Mouse (Mus musculus) cerebellum, adult 18-20 months (tissue): ENCODE data around the gene Rfxap.

Source experiments
- DNase-seq, 2 experiments: peaks; one replicate each; pipeline ENCODE4 v3.0.0; 2021

The Rfxap gene

GRCm38 (mm10) chr3:54807666-54808217 lies at the start of gene Rfxap:
Rfxap (minus strand) TSS chr3:54807791.
- DNase-seq = peak; percentile 96 to 98

GRCm38 (mm10) chr3:54835421-54835820 lies 27.8 kb upstream of the Rfxap start:
- DNase-seq = no peak

GRCm38 (mm10) chr3:54832491-54832890 lies 24.9 kb upstream of the Rfxap start:
- no peak for DNase-seq

GRCm38 (mm10) chr3:54822526-54822925 lies 14.9 kb upstream of the Rfxap start:
- DNase-seq = no peak

GRCm38 (mm10) chr3:54815292-54815691 lies 7.7 kb upstream of the Rfxap start:
- DNase-seq = peak in 1 of 2 experiments; percentile 25

GRCm38 (mm10) chr3:54814622-54815021 lies 7.0 kb upstream of the Rfxap start:
- no peak for DNase-seq

GRCm38 (mm10) chr3:54813418-54813988 lies 5.9 kb upstream of the Rfxap start:
- no peak for DNase-seq

GRCm38 (mm10) chr3:54811616-54812015 lies 4.0 kb upstream of the Rfxap start:
- DNase-seq = no peak

GRCm38 (mm10) chr3:54809111-54809510 lies 1.5 kb upstream of the Rfxap start:
- no peak for DNase-seq

- peak in 1 of 2 experiments; percentile 58 for DNase-seq
Observed at GRCm38 (mm10) chr3:54807061-54807661, 430 bp downstream of the Rfxap start.

- DNase-seq = no peak
Observed at GRCm38 (mm10) chr3:54803713-54804112, 3.9 kb downstream of the Rfxap start.

- DNase-seq = peak; percentile 61 to 65
Observed at GRCm38 (mm10) chr3:54797211-54797610, 10.4 kb downstream of the Rfxap start.

GRCm38 (mm10) chr3:54795806-54796205 lies 11.8 kb downstream of the Rfxap start:
- no peak for DNase-seq

- DNase-seq = no peak
Observed at GRCm38 (mm10) chr3:54795379-54795778, 12.2 kb downstream of the Rfxap start.

GRCm38 (mm10) chr3:54793762-54794161 lies 13.8 kb downstream of the Rfxap start:
- DNase-seq = no peak

GRCm38 (mm10) chr3:54791822-54792677 lies 15.5 kb downstream of the Rfxap start:
- DNase-seq = no peak

GRCm38 (mm10) chr3:54790601-54791000 lies 17.0 kb downstream of the Rfxap start:
- DNase-seq = no peak

GRCm38 (mm10) chr3:54775989-54776631 lies 31.5 kb downstream of the Rfxap start:
- DNase-seq = no peak

- no peak for DNase-seq
Observed at GRCm38 (mm10) chr3:54773613-54774012, 34.0 kb downstream of the Rfxap start.

GRCm38 (mm10) chr3:54769349-54770275 lies 38.0 kb downstream of the Rfxap start:
- no peak for DNase-seq

GRCm38 (mm10) chr3:54768592-54768991 lies 39.0 kb downstream of the Rfxap start:
- DNase-seq = no peak

GRCm38 (mm10) chr3:54766811-54767210 lies 40.8 kb downstream of the Rfxap start:
- DNase-seq = no peak
